Mouse (Mus musculus): ENCODE data around the gene Tango6.

Tango6 gene

GRCm38 (mm10) chr8:106700131-106700530 lies 17.3 kb downstream of the Tango6 start:
- no peak for DNase-seq (ENCODE audit: low read depth, low spot score)

DNA sequence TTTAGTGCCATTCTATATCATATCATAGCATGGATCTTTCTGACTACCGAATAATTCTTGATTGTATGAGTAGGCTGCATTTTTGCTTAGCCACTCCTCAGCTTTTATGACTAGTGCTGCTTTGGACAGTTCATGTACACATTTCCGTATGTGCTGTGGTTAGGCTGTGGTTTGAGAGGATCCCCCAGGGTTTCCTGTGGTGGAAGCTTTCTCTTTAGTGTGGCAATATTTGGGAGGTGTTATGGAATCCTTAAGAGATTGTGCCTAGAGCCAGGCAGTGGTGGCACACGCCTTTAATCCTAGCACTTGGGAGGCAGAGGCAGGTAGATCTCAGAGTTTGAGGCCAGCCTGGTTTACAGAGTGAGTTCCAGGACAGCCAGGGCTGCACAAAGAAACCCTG lies 18.5 kb downstream of the Tango6 start:
- peak; percentile 49 for DNase-seq (ENCODE audit: low read depth, low spot score)

DNA sequence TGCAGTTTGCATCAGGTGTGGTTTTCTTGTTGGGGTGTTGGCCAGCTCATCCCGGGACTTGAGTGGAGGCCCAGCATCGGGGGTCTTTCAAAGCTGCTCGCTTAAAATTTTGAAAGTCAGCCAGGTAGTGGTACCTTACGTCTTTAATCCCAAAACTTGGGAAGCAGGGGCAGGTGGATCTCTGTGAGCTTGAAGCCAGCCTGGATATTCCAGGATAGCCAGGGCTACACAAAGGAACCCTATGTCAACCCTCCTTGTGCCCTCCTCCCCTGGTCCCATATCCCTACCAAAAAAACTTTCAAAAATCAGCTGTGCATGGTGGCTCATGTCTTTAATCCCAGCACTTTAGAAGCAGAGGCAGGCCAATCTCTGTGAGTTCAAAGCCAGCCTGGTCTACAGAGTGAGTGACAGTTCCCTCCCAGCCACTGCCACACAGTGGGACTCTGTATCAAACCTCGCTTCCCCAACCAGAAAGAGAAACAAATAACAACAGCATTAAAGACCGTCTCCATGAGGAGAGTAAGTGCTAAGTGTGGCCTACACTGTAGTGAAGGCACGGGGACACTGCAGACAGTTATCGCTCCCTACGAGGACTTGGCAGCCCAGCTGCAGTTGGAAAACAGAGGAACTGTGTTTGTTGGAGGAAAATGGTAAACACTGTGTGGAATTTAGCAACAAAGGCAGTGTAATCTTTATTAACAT lies 21.5 kb downstream of the Tango6 start:
- no peak for DNase-seq (ENCODE audit: low read depth, low spot score)

DNA sequence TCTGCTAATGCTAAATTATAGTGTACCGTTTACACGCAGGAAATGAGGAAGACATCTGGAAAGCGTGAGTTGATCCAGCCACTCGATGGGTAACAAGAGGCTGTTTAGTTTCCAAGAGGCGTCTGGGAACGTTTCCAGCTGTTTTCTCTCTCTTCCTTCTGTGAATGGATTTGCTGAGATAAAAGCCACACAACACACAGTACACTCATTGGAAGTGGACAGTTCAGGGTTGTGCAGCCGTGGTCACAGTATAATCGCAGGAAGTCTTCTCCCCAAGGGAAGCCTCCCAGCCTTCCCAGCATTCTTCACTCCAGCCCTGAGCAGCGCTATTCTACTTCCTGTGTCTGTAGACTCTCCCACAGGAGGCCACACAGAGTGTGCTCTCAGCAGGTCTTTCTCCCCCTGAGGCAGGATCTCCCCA lies 22.0 kb downstream of the Tango6 start:
- DNase-seq (ENCODE audit: low read depth, low spot score), result no peak

DNA sequence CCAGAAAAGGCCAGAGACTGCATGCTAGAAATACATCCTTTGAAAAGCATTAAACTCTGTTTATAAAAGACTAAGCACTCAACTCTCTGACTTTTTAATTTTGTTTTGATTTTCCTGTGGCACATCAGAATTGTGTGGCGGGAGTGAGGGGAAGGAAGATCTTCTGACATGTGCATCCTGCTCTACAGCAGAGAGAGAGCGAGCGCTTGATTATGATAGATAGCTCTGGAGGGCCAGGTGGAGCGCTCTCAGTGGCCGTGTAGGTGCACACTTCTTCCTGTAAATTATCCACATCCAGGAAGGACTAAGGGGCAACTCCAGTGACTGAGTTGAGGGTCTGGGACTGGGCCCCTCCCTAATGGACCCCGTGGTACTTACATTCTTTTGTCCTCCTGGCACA lies 23.3 kb downstream of the Tango6 start:
- DNase-seq (ENCODE audit: low read depth, low spot score), result no peak

DNA sequence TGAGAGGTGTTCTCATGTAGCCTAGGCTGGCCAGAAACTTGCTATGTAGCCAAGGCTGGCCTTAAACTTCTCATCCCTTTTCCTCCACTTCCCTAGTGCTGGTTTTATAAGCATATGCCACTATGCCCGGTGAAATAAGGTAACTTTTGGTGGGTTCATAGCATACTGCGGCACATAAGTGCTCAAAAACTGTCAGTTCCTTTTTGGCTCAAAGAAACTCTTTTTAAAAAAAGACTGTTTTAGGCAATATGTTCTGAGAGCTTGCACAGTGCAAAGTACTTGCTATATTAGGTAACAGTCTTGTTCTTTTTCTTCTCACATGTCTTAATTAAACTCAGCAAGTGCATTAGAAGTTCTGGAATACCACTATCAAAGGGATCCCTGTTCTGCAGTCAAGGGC lies 27.1 kb downstream of the Tango6 start:
- no peak for DNase-seq (ENCODE audit: low read depth, low spot score)

- no peak for DNase-seq (ENCODE audit: low read depth, low spot score)
These were observed 29.6 kb downstream of the Tango6 start for GRCm38 (mm10) chr8:106712487-106712886.

DNA sequence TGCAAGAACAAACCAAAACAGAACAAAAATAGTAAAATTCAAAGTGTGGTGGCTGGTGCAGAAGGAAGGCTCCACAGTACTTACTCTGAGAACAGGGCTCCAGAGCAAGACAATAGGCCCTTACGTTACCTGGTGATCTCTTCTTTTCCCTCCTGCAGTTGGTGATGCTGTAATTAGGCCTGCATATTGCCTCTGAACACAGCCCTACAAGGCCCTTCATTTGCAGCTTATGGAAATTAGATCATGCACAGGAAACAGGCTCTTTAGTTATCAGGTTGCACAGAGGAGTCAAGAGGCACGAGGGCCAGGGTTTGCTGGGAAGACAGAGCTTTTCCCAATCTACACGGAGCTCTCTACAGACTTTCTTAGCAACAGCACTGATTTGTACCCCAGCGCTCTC lies 31.4 kb downstream of the Tango6 start:
- DNase-seq (ENCODE audit: low read depth, low spot score), result no peak

- DNase-seq (ENCODE audit: low read depth, low spot score), result peak; percentile 48
These were observed 35.2 kb downstream of the Tango6 start for GRCm38 (mm10) chr8:106718091-106718500.

- DNase-seq (ENCODE audit: low read depth, low spot score), result no peak
These were observed 38.1 kb downstream of the Tango6 start for GRCm38 (mm10) chr8:106720921-106721320.

DNA sequence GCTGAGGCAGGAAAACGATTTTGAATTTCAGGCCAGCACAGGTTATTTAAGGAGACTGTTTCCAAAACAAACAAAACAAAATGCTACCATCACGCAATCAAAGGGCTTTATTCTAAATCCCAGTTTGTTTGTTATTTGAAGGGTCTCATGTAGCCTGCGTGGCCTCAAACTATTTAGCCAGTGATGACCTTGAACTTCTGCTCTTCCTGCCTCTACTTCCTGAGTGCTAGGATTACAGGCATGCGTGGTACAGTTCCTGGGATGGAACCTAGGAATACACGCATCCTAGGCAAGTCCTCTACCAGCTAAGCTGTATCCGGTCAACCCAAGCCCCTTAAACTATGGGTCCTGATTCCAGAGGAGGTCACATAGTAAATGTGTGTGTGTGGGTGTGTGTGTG lies 39.6 kb downstream of the Tango6 start:
- DNase-seq (ENCODE audit: low read depth, low spot score), result no peak

GRCm38 (mm10) chr8:106723921-106724320 lies 41.1 kb downstream of the Tango6 start:
- no peak for DNase-seq (ENCODE audit: low read depth, low spot score)

GRCm38 (mm10) chr8:106726551-106726950 lies 43.7 kb downstream of the Tango6 start:
- DNase-seq (ENCODE audit: low read depth, low spot score), result no peak

GRCm38 (mm10) chr8:106727241-106727835 lies 44.5 kb downstream of the Tango6 start:
- no peak for DNase-seq (ENCODE audit: low read depth, low spot score)

DNA sequence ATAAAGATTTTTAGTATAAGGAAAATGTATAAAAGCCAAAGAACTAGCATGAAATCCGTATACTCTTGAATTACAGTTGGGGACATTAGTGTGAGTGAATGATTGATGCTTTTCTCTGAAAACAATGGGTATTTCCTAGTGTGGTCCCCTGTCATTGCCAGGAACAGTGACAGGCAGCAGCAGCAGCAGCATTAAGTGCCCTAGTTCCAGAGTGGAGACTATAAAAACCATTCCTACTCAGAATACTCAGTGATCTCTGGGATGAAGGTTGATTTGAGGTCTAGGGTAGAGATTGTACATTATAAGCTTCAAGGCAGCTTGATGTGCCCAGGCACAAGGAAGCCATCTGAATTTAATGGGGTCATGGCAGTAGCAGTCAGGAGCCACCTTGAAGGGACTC lies 45.0 kb downstream of the Tango6 start:
- DNase-seq (ENCODE audit: low read depth, low spot score), result no peak

GRCm38 (mm10) chr8:106732921-106733320 lies 50.1 kb downstream of the Tango6 start:
- no peak for DNase-seq (ENCODE audit: low read depth, low spot score)

- DNase-seq (ENCODE audit: low read depth, low spot score), result no peak
These were observed 50.8 kb downstream of the Tango6 start for GRCm38 (mm10) chr8:106733703-106734102.

DNA sequence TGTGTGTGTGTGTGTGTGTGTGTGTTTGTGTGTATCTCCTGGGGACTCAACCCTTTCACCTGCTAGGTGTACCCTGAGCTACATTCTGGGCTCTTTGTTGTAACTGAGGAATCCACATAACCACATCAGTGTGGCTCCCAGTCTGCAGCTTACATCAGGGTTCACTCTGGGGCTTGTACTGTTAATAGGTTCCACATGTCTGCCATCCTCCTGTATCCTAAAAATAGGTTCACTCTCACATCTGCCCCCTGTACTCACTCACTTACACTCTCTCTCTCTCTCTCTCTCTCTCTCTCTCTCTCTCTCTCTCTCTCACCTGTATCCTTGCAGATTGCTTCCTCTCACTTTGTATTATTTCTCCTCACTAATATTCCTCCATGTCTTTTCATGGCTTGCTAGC lies 51.4 kb downstream of the Tango6 start:
- no peak for DNase-seq (ENCODE audit: low read depth, low spot score)

DNA sequence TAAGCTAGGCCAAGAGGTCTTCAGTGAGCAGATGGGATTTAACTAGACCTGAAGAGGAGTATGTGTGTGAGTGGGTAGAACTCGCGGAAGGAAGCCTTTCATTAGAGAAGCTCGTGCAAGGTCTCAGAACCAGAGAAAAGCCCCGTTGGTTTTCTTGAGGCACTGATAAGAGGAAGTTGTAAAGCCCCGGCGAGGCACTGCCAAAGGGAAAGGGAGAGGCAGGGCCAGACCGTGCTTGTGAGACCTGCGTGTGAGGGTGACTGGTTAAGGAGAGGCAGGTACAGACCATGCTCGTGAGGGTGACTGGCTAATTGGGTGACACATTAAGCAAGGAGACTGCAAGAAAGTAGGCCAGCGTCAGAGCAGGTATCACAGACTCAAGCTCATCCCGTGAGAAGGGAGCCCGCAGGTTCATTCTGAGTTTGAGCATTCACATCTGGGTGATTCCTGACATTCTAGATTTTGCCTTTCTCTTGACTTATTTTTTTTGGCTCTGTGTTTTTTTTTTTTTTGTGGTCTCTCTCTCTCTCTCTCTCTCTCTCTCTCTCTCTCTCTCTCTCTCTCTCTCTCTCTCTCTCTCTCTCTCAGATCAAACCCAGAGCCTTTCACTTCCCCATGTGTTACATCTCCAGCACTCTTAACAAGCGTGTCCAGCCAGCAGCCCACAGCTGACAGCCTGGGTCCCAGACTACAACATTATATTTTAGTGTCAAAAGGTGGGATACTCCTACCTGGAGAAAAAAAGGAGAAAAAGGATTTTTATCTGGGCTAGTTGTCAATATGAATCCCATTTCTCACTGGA lies 54.2 kb downstream of the Tango6 start:
- DNase-seq (ENCODE audit: low read depth, low spot score), result no peak

GRCm38 (mm10) chr8:106737846-106738245 lies 55.0 kb downstream of the Tango6 start:
- no peak for DNase-seq (ENCODE audit: low read depth, low spot score)

GRCm38 (mm10) chr8:106742321-106742720 lies 59.5 kb downstream of the Tango6 start:
- DNase-seq (ENCODE audit: low read depth, low spot score), result no peak

DNA sequence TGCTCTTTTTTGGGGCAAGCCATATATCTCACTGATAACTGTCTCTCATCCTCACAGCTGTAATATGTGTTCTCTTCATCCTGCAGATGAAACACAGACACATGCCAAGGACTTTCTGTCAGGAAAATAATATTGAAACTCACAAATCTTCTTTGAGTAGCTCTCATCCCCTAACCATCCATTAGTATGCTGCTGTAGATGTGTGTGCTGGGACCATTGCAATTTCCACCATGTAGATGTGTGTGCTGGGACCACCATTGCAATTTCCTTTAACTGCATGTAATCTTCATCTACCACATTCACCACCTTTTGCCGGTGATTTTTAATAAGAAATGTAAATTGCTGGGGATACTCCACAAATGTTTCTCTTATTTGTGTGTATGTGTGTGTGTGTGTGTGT lies 60.5 kb downstream of the Tango6 start:
- no peak for DNase-seq (ENCODE audit: low read depth, low spot score)

GRCm38 (mm10) chr8:106753436-106753835 lies 70.6 kb downstream of the Tango6 start:
- DNase-seq (ENCODE audit: low read depth, low spot score), result no peak

All from CD4-positive helper T cell, adult 2 months (primary cell).